Mouse (Mus musculus): ENCODE data around the gene Frmd4a. TPM values are rescaled to one million over a fixed set of nuclear protein-coding genes. Genes with fewer than 3 reads are reported as not detected.

The Frmd4a gene
- polyA plus RNA-seq, 1 experiment from 2014 or later = 24.2 TPM

DNA sequence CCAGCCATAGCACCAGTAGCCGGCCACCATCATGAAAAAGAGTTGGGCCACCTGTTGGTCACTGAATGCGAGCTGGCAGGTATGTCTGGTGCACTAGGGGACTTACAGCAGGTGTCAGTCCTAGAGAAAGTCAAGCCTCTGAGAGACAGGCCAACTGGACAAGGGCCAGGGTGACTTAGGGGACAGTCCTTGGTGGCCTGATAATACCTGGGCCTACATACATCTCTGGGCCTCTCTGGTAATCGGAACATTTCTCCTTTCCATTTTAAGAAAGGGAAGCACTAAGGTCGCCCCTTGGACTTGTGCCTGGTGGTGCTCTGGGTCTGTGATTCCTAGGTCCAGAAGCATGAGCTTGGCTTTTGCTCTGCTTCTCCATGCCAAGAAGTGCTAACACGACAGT lies 459.1 kb downstream of the Frmd4a start:
- 67% methylated on average over 5 of the region's 5 CpGs for WGBS (ENCODE audit: missing documents)
- Histone ChIP-seq H3K4me3 (ENCODE audit: inconsistent target) (no peak overlapping the region), H3K79me2 (ENCODE audit: inconsistent target) (no peaks in the 10 kb centered on the region), H3K36me3 (ENCODE audit: inconsistent target) (no peaks in the 10 kb centered on the region), H3K27ac (no peak overlapping the region)

GRCm38 (mm10) chr2:4477311-4477710 lies 459.8 kb downstream of the Frmd4a start:
- no peak overlapping the region for H3K27ac ChIP-seq
- H3K4me3 ChIP-seq (ENCODE audit: inconsistent target) = no peak overlapping the region
- no peaks in the 10 kb centered on the region for H3K36me3 ChIP-seq (ENCODE audit: inconsistent target)
- 92% methylated on average over 5 of the region's 5 CpGs for WGBS (ENCODE audit: missing documents)
- no peaks in the 10 kb centered on the region for H3K79me2 ChIP-seq (ENCODE audit: inconsistent target)

- Histone ChIP-seq H3K79me2 (ENCODE audit: inconsistent target) (no peaks in the 10 kb centered on the region), H3K27ac (no peak overlapping the region), H3K4me3 (ENCODE audit: inconsistent target) (no peak overlapping the region), H3K36me3 (ENCODE audit: inconsistent target) (no peaks in the 10 kb centered on the region)
- 80% methylated on average over 5 of the region's 5 CpGs for WGBS (ENCODE audit: missing documents)
Observed at GRCm38 (mm10) chr2:4480180-4480579, 462.7 kb downstream of the Frmd4a start.

GRCm38 (mm10) chr2:4481154-4481553 lies 463.6 kb downstream of the Frmd4a start:
- Histone ChIP-seq H3K4me3 (ENCODE audit: inconsistent target) (no peak overlapping the region), H3K27ac (no peak overlapping the region), H3K36me3 (ENCODE audit: inconsistent target) (no peaks in the 10 kb centered on the region), H3K79me2 (ENCODE audit: inconsistent target) (no peaks in the 10 kb centered on the region)
- WGBS (ENCODE audit: missing documents) = 93% methylated on average over 11 of the region's 11 CpGs

GRCm38 (mm10) chr2:4486185-4486584 lies 468.7 kb downstream of the Frmd4a start:
- Histone ChIP-seq H3K79me2 (ENCODE audit: inconsistent target) (no peaks in the 10 kb centered on the region), H3K4me3 (ENCODE audit: inconsistent target) (no peak overlapping the region), H3K27ac (no peak overlapping the region), H3K36me3 (ENCODE audit: inconsistent target) (no peaks in the 10 kb centered on the region)
- WGBS (ENCODE audit: missing documents) = 77% methylated on average over 5 of the region's 5 CpGs

- WGBS (ENCODE audit: missing documents) = 64% methylated on average over 2 of the region's 2 CpGs
- Histone ChIP-seq H3K27ac (no peak overlapping the region), H3K36me3 (ENCODE audit: inconsistent target) (no peaks in the 10 kb centered on the region), H3K79me2 (ENCODE audit: inconsistent target) (no peaks in the 10 kb centered on the region), H3K4me3 (ENCODE audit: inconsistent target) (no peak overlapping the region)
Observed at GRCm38 (mm10) chr2:4487280-4487679, 469.8 kb downstream of the Frmd4a start.

GRCm38 (mm10) chr2:4490845-4491244 lies 473.3 kb downstream of the Frmd4a start:
- Histone ChIP-seq H3K4me3 (ENCODE audit: inconsistent target) (no peak overlapping the region), H3K79me2 (ENCODE audit: inconsistent target) (no peaks in the 10 kb centered on the region), H3K27ac (no peak overlapping the region), H3K36me3 (ENCODE audit: inconsistent target) (no peaks in the 10 kb centered on the region)
- whole genome bisulfite sequencing (ENCODE audit: missing documents) = 77% methylated on average over 5 of the region's 5 CpGs

DNA sequence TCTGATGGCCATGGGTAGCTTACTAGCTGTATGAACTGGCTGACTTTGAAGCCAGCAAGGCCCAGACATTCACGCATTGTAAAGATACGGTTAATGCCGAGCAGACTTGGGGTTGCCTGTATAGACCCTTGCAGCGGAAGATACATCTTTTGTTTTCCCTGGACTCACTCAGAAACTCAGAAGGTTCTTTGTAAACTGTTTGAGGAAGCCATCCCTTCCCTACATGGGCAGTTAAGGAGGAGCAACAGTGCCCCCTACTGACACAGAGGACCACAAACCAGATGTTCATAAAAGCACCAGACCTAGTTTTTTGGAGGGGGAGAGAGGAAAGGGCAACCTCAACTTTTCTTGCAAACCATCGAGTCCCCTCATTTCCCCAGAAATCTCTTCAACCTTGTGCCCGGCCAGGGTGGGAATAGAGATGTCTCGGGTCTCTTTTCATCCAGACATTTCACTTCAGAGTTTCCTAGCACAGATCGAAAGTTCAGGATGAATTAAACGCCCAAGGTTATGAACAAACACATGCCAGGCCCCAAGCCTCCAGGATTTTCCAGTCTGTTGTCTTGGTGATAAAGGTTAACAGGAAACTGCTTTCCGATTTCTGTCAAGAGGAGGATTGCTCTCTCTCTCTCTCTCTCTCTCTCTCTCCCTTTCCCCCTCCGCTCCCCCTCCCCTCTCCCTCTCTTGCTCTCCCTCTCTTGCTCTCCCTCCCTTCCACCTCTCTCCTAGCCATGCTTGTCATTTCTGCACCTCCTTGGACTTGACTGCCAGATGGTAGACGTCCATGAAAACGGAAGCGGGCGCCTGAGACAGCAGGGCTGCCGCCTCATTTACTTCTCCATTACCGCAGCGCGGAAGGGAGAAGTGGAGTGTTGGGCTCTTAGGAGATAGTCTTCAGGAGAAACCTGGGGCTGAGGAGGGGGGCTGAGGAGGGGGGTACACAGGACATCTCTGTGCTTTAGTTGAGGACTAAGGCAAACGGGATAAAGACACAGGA lies 475.3 kb downstream of the Frmd4a start:
- WGBS (ENCODE audit: missing documents) = 18% methylated on average over 19 of the region's 20 CpGs
- peak overlapping the region; percentile 41 for H3K27ac ChIP-seq
- no peak overlapping the region for H3K4me3 ChIP-seq (ENCODE audit: inconsistent target)

GRCm38 (mm10) chr2:4494478-4494877 lies 477.0 kb downstream of the Frmd4a start:
- WGBS (ENCODE audit: missing documents) = 80% methylated on average over 2 of the region's 2 CpGs

More for the DNA sequence above, 475.3 kb downstream of the Frmd4a start:
- Histone ChIP-seq H3K79me2 (ENCODE audit: inconsistent target) (no peaks in the 10 kb centered on the region), H3K36me3 (ENCODE audit: inconsistent target) (no peaks in the 10 kb centered on the region)

GRCm38 (mm10) chr2:4499257-4499656 lies 481.7 kb downstream of the Frmd4a start:
- H3K4me3 ChIP-seq (ENCODE audit: inconsistent target) = no peak overlapping the region
- H3K36me3 ChIP-seq (ENCODE audit: inconsistent target) = no peaks in the 10 kb centered on the region
- WGBS (ENCODE audit: missing documents) = 0% methylated on average over 1 of the region's 1 CpGs
- H3K27ac ChIP-seq = peak overlapping the region; percentile 21; the same call in 1 of the 2 replicates
- no peaks in the 10 kb centered on the region for H3K79me2 ChIP-seq (ENCODE audit: inconsistent target)

More at GRCm38 (mm10) chr2:4494478-4494877, 477.0 kb downstream of the Frmd4a start:
- no peak overlapping the region for H3K4me3 ChIP-seq (ENCODE audit: inconsistent target)
- no peaks in the 10 kb centered on the region for H3K36me3 ChIP-seq (ENCODE audit: inconsistent target)
- H3K27ac ChIP-seq = no peak overlapping the region
- H3K79me2 ChIP-seq (ENCODE audit: inconsistent target) = no peaks in the 10 kb centered on the region

GRCm38 (mm10) chr2:4499916-4500315 lies 482.4 kb downstream of the Frmd4a start:
- Histone ChIP-seq H3K36me3 (ENCODE audit: inconsistent target) (no peaks in the 10 kb centered on the region), H3K27ac (peak overlapping the region; percentile 21; the same call in 1 of the 2 replicates), H3K4me3 (ENCODE audit: inconsistent target) (no peak overlapping the region), H3K79me2 (ENCODE audit: inconsistent target) (no peaks in the 10 kb centered on the region)
- WGBS (ENCODE audit: missing documents) = 91% methylated on average over 9 of the region's 9 CpGs

DNA sequence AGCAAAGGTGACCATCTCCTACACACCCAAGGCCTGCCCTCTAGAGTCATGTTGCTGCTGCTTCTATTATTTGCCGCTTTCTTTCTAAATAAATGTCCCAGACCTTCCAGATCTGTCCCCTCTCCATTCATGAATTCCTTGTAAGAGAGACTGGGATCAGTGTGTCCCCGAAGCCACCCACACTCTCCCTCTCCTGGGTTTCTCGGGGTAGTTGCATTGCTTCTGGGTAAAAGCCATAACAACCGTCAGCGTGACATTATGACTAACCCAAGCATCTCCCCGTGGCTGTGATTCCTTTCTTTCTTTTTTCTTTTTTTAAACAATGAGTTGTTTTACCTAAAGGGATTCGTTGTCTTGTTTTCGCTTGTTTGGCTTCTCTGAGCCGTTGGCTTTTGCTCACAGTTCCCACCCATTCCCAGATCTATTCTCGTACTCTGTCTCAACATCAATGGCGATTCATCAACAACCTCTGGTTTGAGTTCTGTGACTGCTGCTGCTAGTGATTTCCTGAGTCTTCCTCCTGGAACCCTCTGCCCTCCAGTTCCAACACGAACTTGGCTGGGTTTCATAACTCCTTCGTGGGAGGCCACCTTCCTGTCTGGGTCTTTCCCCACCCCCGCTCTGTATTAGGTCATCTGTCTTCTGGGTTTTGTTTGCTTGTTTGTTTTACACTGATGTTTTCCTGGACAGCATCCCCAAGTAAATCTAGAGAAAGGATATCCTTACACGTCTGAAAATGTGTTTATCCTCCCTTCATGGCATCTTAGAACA lies 483.9 kb downstream of the Frmd4a start:
- Histone ChIP-seq H3K79me2 (ENCODE audit: inconsistent target) (no peaks in the 10 kb centered on the region), H3K27ac (no peak overlapping the region), H3K36me3 (ENCODE audit: inconsistent target) (no peaks in the 10 kb centered on the region), H3K4me3 (ENCODE audit: inconsistent target) (no peak overlapping the region)
- WGBS (ENCODE audit: missing documents) = 57% methylated on average over 15 of the region's 15 CpGs

DNA sequence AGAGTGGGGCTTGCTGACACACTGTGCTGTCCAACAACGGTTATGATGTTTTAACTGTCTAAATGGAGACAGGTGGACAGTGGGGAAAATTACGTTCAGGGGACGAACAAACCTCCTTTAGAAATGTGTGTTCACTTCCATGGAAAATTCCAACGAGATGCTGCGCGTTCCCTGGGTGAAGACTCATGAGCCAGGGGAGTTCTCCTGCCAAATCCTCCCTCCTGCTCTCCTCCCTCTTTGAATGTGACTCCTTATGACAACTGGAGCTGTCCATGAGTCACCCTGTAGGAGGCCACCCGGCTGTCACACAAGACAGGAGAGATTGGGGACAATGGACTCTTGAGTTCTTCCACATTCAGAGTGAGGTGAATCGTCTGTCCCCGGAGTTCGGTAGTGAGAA lies 486.9 kb downstream of the Frmd4a start:
- Histone ChIP-seq H3K4me3 (ENCODE audit: inconsistent target) (no peak overlapping the region), H3K79me2 (ENCODE audit: inconsistent target) (no peaks in the 10 kb centered on the region), H3K27ac (no peak overlapping the region), H3K36me3 (ENCODE audit: inconsistent target) (no peaks in the 10 kb centered on the region)
- WGBS (ENCODE audit: missing documents) = 94% methylated on average over 10 of the region's 10 CpGs

DNA sequence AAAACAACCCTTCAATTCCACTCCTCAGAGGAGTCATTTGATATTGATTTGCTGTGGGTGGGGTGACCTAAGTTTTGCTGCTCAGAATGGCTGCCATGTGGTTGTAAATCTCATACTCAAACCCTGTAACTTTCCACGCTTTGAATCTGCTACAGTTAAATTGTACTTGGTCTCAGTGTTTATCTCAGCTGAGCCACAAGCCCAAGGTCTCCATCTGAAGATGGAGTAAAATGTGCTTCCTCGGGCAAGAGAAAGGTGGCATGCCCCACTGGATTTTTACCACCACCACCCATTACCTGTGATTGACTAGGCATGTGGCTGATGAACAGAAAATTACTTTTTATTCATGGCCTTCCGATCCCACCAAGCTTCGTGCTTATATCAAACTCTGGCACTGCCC lies 488.2 kb downstream of the Frmd4a start:
- Histone ChIP-seq H3K4me3 (ENCODE audit: inconsistent target) (no peak overlapping the region), H3K27ac (no peak overlapping the region), H3K79me2 (ENCODE audit: inconsistent target) (no peaks in the 10 kb centered on the region), H3K36me3 (ENCODE audit: inconsistent target) (no peaks in the 10 kb centered on the region)
- WGBS (ENCODE audit: missing documents) = 92% methylated on average over 4 of the region's 4 CpGs

- Histone ChIP-seq H3K36me3 (ENCODE audit: inconsistent target) (no peaks in the 10 kb centered on the region), H3K79me2 (ENCODE audit: inconsistent target) (no peaks in the 10 kb centered on the region), H3K4me3 (ENCODE audit: inconsistent target) (no peak overlapping the region), H3K27ac (no peak overlapping the region)
- 94% methylated on average over 9 of the region's 9 CpGs for WGBS (ENCODE audit: missing documents)
Observed at GRCm38 (mm10) chr2:4506659-4507058, 489.1 kb downstream of the Frmd4a start.
